Mouse (Mus musculus): ENCODE measurements around the gene Actn4.
"Not testable (repeated sequence)": the region's sequence is repeated elsewhere in the genome, so short reads cannot be mapped to it uniquely, and the experiment has no call there.

Gene Actn4

DNA sequence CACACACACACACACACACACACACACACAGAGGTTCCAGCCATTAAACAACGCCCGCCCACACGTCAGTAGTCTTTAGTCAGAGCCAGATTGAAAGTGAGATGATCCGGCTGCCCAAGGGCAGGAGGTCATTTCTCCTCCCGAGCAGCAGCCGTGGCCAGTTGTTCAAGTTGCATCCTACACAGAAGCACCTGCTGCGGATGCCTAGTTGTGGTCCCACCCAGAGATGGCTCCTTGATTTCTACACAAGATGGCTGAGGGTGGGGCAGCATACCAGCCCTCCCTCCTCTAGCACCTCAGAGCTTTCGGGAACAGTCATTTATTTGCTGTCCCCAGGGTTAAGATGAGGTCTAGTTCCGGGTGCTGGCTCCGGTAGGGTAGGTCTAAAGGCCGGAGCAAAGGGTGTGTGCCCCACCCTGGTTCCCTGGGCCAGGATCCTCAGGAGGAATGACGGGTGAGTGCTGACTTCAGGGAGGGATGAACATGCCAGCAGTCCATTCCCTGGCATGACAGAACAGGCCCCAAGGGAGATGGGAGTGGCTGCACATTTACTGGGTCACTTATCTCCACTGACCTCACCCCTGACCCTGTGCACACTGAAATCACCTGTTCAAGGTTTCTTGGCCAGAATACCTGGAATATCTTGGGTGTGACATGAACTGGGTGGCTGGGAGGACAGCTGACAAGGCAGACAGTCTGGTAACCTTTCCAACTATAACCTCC is 7.7 kb upstream of the Actn4 start:
- DNase-seq = no peak

DNA sequence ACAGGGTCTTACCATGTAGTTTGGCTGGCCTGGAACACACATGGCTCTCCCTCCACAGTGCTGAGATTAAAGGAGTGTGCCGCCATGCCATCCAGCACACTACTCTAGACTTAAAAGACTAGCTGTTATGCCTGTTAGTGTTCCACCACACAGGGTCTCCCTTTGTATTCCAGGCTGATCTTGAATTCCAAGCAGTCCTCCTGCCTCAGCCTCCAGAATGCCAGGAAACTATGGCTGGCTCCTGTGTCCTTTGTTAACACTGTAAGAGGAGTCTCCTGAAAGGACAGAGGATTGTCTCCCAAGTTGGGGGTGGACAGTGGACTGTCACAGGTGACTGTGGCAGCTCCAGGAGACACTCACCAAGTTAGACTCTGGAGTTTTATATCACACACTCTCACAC is 7.1 kb upstream of the Actn4 start:
- no peak for DNase-seq

DNA sequence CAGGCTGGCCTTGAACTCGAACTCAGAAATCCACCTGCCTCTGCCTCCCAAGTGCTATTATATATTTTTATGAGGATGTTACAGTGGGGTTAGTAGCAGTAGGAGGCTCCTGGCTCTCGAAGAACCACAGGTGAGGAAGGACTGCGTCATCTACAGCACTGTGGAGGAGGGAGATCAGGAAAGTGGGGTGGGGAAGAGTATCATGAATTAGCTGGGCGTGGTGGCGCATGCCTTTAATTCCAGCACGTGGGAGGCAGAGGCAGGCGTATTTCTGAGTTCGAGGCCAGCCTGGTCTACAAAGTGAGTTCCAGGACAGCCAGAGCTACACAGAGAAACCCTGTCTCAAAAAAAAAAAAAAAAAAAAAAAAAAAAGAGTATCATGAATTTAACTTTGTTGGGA is 6.0 kb upstream of the Actn4 start:
- DNase-seq = not testable (repeated sequence)

DNA sequence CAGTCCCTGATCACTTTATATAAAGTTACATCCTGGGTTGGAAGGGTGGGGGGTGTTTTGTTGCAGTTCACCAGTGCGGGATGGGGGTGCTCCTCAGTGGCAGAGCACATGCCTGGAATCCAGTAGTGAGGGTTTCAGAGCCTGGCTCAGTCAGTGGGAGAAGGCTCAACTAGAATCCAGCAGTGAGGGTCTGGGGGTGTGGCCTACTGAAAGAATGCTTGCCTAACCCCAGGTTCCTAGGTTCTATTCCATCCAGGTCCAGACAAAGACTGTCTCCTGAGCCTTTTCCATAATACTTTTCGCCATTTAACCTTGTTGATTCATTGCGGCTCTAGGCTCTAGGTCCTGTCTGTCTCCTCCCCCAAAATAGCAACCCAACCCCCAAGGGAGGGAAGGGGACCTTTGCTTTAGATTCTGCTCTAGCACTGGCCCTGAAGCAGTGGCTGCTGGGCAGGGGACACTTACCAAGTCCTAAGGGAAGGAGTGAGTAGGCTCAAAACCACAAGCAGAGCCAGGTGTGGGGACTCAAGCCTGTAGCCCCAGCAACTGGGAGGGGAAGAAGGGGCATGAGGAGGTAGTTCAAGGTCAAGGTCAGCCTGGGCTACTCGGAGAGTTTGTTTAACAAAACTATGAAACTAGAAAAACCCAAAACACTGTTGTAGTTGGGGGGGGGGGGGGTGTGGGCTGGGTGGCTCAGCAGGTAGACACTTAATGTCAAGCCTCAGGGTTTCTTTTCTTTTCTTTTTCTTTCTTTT is 4.8 kb upstream of the Actn4 start:
- no peak for DNase-seq

DNA sequence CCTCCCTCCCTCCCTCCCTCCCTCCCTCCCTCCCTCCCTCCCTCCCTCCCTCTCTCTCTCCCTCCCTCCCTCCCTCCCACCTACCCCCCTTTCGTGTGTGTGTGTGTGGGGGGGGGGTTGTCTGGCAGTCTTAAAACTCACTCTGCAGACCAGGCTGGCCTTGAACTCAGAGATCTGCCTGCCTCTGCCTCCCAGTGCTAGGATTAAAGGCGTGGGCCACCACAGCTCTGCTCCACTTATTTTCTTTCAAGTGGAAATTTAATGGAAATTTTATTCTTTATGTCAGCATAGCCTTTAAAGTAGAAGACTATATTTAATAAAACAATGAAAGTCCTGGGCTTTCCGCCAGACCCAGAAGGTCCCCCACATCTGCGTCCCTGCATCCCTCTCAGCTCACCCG is 4.0 kb upstream of the Actn4 start:
- DNase-seq = no peak

DNA sequence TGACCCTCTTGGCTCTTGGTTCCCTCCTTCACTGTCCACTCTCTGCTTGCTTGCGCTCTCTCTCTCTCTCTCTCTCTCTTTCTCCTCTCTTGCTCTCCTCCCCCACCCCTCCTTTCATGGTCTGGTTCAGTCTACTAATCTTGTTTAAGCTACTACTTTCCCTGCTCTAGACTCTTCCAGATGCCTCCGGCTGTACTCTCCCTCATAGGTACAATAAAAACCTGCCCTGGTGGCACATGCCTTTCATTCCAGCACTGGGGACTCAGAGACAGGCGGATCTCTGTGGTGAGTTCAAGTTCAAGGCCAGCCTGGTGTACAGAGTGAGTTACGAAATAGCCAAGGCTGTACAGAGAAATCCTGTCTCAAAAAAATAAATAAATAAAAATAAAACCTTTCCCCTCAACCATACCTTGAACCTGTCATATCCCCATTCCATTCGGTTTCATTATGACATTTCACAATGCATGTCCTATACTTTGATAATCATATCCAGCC is 3.3 kb upstream of the Actn4 start:
- DNase-seq = no peak

DNA sequence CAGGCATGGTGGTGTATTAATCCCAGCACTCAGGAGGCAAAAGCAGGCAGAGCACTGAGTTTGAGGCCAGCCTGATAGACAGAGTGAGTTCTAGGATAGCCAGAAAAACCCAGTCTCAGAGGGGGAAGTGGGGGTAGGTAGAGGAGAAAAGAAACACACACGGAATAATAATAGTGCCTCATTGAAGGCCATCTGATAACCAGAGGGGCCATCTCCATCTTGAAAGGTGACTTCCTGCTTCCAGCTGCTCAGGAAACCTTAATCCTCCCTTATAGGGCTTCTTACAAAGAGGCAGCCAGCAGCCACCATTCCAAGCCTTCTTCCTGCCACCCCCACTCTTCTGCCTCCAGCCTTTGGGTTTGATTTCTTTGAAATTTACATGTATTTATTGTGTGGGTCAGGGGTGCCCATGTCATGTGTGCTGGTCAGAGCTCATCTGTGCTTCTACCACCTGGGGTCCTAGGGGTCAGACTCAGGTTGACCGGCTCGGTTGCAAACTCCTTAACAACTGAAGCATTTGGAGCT is 1.3 kb upstream of the Actn4 start:
- no peak for DNase-seq

DNA sequence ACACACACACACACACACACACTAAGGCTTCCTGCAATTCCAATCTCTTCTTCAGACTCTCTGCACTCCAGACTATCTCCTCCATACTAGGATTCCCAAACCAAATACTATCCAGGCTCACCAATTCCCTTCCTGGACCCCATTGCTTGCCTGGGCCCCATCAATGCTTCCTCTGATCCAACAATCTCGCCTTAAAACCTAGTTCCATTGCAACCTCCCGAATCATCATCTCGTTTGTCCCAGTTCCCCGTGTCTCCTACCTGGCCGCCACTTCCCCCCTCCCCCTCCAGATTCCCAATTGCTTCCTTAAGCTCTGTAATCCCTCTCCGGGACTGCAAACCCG is 585 bp downstream of the Actn4 start:
- DNase-seq = no peak

DNA sequence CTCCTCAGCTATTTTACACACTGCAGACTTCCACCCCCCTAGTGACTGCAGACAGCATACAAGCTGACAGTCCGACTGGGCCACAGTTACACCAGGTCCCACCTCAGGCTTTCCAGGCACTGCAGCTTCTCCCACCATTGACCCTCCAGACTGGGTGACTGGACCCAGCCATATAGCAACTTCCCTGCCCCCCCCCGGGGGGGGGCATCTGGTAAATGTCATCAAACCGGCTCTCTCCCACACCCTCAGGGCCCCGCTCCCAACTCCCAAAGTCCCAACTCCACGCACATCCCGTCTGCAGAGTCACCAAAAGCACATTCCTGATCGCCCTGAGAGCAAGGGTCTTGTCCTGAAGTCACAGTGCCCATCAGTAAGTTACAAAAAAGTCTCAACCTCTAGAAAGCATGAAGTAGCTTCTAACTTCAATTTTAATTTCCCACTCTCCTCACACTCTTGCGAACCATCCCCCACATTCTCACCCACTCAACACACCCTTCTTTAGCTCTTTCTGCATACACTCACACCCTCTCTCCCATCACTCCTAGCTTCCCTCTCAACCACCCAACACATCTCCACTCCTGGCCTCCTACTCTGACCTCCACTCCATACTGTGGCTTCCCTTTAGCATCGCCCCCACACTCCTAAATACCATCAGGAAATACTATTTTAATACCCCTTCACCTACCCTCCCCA is 1.6 kb downstream of the Actn4 start:
- no peak for DNase-seq

DNA sequence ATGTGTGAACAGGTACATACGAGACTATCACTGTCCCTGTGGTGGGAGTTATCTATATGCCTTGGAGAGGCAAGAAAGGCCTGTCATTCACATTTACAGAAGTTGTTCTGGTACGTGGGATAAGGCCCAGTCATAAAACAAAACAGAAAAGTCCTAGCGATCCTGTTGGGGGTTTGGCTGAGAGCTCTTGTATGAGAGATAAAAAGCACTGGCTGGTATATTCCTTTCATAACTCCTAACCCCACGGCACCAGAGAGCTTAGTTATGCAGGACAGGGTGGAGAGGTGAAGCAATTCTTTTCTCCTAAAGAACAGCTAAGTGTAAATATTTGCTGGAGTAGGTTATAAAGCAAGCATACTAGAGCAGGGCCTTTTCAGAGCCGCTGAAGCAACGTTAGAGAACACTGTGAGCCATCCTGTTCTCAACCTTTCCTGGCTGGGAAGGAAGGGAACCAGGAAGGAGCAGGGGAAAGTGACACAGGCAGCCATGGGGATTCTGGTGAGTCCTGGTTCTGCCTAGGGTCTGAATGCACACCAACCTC is 2.6 kb downstream of the Actn4 start:
- DNase-seq = no peak

DNA sequence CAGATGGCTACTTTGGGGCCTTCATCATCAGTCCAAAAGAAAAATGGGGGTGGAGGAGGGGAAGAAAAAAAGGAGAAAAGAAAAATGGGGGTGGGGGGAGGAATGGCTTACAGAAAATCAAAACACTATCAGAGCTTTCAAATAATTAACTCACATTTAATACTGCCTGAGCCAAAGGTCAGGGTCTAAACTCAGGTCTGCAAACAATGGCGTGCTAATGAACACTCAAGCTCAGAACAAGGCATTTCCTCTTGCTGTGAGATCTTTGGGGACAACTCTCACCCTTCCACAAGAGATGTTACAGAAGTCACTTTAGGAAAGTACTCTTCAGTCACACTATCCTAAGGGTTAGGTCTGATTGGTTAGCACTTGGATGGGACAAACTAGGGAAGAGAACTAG is 3.4 kb downstream of the Actn4 start:
- DNase-seq = no peak

DNA sequence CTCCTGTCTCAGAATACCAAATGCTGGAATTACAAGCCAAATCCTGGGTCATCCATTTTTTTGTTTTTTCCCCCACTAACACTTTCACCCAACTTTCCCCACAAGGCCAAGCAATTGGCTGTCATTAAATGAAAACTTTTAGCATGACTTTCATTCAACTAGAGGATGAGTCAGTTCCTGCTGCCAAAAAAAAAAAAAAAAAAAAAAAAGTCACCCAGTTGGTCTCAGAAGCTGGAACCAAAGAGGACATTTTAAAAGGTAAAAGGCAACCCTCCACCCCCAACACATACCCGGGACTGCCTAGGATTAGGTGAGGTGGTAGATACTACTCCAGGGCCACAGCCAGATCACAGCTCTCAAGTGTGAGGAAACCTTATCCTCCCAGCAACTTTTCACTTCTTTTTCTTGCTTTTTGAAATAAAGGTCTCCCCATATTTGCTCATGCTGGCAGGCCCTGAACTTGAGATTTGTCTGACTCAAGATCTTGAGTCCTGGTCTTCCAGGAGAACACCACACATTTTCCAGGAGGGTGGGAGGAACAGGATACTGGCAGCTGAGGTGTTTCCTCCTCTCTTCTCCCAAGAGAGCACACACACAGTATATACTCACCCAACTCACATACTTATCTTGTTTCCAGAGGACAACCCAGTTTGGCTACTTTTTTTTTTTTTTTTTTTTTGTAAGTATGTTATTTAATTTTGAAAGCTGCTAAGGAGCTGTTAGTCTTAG is 4.0 kb downstream of the Actn4 start:
- no peak for DNase-seq

DNA sequence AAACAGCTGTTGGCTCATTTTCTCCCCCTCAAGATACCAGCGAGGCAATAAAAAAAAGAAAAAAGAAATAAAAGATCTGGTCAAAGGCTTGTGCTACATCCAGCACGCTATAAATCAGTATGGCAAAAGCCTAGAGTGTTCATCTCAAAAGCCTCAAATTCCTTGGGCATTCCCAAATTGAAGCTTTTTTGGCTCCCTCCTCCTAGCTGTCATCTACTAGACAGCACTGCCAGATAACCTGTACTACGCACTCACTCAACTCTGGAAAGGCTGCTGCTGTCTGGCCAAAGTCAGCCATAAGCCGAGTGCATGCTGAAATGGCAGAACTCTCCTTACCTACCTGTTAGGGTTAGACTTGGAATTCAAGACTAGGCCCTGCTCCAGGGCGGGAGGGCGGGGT is 4.9 kb downstream of the Actn4 start:
- DNase-seq = no peak

DNA sequence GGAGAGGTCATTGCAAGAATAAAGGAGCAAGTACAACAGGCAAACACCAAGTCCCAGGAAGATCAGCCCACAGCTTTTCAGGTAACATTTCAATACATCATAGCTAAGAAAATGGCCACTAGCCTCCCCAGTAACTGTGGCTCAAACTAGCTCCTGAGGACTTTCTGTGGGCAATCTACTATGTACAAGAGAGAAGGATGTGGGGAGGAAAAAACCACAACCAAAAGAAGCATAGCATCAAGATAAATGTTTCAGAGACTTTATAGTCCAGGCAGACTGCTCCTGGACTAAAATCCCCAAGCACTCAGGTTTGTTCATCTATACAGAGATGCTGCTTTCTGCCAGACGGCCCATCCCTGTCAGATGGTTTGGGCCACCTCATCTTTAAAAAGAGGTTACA is 5.9 kb downstream of the Actn4 start:
- DNase-seq = no peak

DNA sequence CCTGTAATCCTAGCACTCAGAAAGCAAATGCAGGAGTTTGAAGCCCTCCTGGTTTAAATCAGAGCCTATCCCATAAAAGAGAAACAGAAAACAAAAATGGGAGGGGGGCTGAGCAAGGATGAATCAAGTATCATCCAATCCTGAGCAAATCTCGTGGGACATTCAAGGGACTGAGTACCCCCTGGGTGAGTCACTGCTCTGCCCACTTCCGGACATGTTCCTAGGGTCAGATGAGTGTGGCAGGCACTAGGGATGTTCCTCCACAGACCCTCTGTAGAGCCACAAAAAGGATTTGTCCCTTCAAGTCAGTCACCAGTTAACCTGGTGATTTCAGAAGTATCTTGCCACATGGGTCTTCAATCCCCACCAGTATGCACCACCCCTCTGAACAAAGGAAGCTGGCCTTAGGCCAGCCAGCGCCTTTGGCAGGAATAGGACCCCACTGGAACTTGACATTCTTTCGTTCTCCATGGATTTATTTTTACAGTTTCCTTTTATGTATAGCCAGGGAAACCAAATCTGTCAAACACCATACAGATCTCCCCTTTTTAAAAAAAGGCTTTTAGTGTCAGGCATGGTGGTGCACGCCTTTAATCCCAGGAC is 6.7 kb downstream of the Actn4 start:
- DNase-seq = no peak

DNA sequence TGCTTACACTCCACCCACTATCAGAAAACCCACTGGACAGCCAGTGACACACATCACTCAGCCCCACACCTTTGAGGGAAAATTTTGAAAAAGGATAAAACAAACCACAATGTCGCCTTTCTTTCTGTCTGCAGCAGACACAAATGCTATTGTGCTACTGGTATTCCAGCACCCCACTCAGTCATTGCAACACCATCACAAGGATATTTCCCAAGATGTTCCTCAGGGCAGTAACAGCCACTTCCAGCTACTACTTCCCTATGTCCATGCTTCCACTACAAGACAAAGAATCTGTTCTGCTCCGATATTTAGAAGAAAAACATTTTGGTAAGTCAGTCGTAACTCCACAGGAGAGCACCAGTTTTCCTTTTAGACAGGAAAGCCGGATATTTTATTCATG is 7.4 kb downstream of the Actn4 start:
- DNase-seq = no peak

DNA sequence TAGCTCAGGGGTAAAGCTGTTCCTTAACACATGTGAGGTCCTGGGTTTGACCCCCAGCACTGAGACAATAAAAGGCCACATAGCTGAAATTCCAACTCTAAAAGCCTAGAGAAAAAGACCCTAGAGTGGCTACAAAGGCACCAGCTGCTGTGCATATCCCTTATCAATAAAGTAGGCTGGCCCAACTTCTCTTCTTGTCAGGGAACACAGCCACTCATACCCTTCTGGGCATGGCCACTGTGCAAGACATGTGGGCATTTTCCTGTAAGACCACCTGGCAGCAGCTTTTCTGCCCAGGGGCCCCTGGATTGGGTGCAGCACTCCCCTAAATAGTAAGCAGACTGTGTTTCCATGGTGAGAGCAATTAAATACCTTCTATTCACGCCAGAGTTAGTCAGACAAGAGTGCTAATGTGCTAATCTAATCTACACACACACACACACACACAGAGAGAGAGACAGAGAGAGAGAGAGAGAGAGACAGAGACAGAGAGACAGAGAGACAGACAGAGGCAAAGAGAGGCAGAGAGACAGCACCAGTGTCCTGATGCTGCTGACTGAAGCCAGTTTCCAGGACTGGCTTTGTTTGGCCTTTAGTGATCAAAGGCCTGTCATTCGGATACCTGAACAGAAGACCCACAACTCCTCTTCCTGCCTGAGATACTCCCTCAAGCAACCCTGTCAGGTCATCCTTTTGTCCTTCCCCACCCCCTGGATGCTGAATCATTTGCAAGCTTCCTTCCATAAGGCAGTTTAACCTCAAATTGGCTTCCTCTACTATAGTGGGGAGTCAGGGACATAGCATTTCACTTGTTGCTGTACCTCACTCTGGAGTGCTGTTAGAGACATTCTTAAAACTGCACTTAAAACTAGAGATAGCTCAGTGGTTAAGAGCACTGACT is 8.4 kb downstream of the Actn4 start:
- no peak for DNase-seq

DNA sequence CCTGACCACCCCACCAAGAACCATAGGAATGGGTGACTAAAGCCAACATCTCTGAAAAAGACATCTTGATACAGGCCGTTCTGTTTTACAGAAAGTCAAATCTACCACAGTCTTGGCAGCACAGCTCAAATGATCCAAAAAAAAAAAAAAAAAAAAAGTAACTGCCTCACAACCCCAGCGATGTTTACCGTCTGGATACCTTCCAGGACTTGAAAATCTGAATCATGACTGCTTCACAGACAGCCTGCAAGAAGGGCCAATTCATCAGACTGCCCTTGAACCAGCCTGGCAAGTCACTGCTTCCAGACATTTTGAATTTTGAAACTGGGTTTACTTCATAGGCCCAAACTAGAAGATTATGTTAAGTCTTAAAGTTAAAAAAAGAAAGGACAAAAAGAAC is 9.4 kb downstream of the Actn4 start:
- DNase-seq = no peak

DNA sequence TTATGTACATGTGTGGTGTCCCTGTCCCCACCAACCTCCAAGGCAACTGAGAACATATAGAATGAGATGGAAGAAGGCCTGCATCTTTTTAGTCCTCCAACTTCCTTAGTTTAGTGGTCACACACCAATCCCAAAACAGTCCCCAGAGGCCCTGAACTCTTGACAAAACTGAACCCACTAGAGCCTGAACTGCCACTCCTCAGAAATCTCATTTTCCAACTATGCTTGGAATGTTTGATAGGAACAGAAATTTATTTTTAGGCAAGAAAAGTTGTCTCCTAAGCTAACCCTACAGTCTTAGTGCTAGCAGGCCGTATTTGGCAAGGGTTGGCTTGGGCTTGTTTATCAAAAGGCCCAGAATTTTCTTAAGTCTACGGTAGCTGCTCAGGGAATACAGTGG is 10.4 kb downstream of the Actn4 start:
- DNase-seq = no peak

DNA sequence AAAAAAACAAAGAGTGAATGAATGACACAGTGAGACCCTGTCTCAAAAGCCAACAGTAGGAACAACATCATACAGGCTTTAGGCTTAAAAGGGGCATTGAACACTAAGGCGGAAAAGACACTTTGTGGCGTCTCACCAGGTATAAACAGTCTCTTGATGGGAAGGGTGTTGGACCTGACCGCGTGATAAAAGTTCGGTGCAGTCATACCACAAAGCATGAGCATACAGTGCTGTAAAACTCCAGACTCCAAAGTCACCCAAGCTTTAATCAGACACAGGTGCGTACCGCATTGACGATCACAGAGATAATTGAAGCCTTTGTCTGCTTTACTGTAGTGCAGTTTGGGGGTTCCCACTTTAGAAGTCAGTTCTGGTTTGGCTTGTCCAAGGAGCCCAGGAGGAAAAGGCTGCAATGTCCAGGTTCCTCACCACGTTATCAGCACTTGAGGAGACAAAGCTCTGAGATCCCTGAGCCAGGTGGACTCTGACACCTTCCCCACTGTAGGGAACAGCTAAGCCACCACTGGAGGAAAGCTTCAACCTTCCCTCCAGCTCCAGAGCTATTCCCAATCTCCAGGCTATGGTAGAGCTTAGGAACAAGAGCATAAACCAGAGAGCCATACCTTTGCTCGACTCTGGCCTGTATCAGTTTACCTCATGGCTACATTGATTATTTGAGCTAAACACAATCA is 11.6 kb downstream of the Actn4 start:
- no peak for DNase-seq

DNA sequence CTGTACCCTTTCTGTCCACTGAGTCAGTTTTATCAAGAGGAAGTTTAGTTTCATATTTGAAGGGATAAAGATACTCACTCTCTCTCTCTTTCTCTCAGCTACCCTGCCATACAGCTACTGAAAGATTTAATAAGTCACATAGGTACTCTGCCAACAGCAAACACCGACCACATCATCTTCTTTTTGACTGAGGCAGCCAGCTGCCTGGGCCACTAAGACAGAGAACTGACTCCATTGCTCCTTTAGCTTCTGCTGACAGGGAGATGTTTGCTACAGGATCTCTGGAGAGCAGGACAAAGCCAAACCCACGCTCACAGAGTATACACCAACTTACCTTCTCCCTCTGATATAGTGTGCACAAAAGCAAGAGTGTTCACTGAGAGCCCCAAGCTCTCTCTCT is 12.8 kb downstream of the Actn4 start:
- no peak for DNase-seq
